Mouse (Mus musculus) cerebellum, adult 2 months (tissue): Measurements from ENCODE around the gene Timp3.

Source experiments
- CTCF ChIP-seq: fragments of 200-500 bp; IDR thresholded peaks from 2 replicates; pipeline ENCODE4 v1.5.1; 2011; ENCODE audit warnings: low read depth, mild to moderate bottlenecking, control low read depth, low read length, moderate library complexity, borderline replicate concordance; ENCODE audit not compliant: insufficient read depth
- POLR2A ChIP-seq: fragments of 200-500 bp; IDR thresholded peaks from 2 replicates; pipeline ENCODE4 v1.6.1; 2011; ENCODE audit warnings: low read length, control low read depth, borderline replicate concordance; ENCODE audit not compliant: insufficient read depth

DNA sequence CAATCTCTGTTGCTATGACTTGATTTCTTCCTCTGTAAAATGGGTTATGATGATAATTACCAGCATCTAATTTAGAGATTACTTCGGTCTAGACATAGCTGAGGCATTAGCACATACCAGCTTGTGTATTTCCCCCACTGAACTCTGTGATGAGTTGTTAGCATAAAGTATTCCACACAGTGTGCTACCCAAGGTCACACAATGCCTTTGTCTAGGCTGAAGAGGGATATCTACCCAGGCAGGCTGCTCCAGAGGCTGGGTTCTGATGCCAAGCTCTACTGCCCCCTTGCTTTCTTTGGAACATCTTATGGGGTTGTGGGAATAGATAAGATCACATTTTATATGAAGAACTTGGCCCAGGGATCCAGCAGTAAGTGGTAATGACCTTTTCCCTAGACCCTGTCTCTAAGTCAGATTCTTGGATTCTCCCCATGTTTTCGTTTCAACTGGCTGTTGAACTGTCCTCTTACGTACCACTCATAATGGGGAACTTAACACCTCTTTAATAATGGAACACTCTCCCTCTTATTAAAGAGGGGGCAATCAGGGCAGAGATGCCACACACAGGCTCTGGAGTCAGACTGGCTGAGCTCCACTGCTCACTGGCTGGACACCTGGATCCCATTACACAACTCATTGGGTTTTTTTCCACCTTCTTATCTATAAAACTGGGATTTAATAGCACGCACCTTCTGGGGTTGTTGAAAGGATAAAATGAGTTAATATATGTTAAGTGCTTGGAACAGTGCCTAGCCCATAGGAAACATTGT, 97.6 kb downstream of the Timp3 start:
- TF ChIP-seq CTCF (no peak), POLR2A (no peak)
